Mouse (Mus musculus): ENCODE data around the gene Vamp5.

Vamp5 gene

GRCm38 (mm10) chr6:72389941-72390771, 9.9 kb upstream of the Vamp5 start, which contains the start of gene Vamp8:
Gene Vamp8, minus strand, starts transcription at chr6:72390703.
- DNase-seq (ENCODE audit: low spot score): peak; percentile 82

- DNase-seq (ENCODE audit: low spot score): no peak
Measured at GRCm38 (mm10) chr6:72389471-72389940, 9.2 kb upstream of the Vamp5 start.

GRCm38 (mm10) chr6:72388791-72389329, 8.6 kb upstream of the Vamp5 start:
- no peak for DNase-seq (ENCODE audit: low spot score)

- DNase-seq (ENCODE audit: low spot score): no peak
Measured at GRCm38 (mm10) chr6:72388266-72388665, 8.0 kb upstream of the Vamp5 start.

- DNase-seq (ENCODE audit: low spot score): no peak
Measured at GRCm38 (mm10) chr6:72387816-72388215, 7.5 kb upstream of the Vamp5 start.

GRCm38 (mm10) chr6:72386561-72386960, 6.3 kb upstream of the Vamp5 start:
- no peak for DNase-seq (ENCODE audit: low spot score)

GRCm38 (mm10) chr6:72385258-72385657, 5.0 kb upstream of the Vamp5 start:
- no peak for DNase-seq (ENCODE audit: low spot score)

GRCm38 (mm10) chr6:72383952-72384351, 3.7 kb upstream of the Vamp5 start:
- DNase-seq (ENCODE audit: low spot score): no peak

- DNase-seq (ENCODE audit: low spot score): no peak
Measured at GRCm38 (mm10) chr6:72383142-72383820, 3.0 kb upstream of the Vamp5 start.

- no peak for DNase-seq (ENCODE audit: low spot score)
Measured at GRCm38 (mm10) chr6:72382494-72382893, 2.2 kb upstream of the Vamp5 start.

- no peak for DNase-seq (ENCODE audit: low spot score)
Measured at GRCm38 (mm10) chr6:72379377-72380130, 714 bp downstream of the Vamp5 start.

GRCm38 (mm10) chr6:72378510-72379234, 1.6 kb downstream of the Vamp5 start:
- no peak for DNase-seq (ENCODE audit: low spot score)

- DNase-seq (ENCODE audit: low spot score): no peak
Measured at GRCm38 (mm10) chr6:72374820-72375563, 5.3 kb downstream of the Vamp5 start.

- DNase-seq (ENCODE audit: low spot score): no peak
Measured at GRCm38 (mm10) chr6:72374206-72374605, 6.1 kb downstream of the Vamp5 start.

- DNase-seq (ENCODE audit: low spot score): no peak
Measured at GRCm38 (mm10) chr6:72373184-72373583, 7.1 kb downstream of the Vamp5 start.

GRCm38 (mm10) chr6:72371571-72371970, 8.7 kb downstream of the Vamp5 start:
- no peak for DNase-seq (ENCODE audit: low spot score)

- DNase-seq (ENCODE audit: low spot score): no peak
Measured at GRCm38 (mm10) chr6:72371147-72371546, 9.1 kb downstream of the Vamp5 start.

- DNase-seq (ENCODE audit: low spot score): peak; percentile 55
Measured at GRCm38 (mm10) chr6:72370091-72370490, 10.2 kb downstream of the Vamp5 start.

GRCm38 (mm10) chr6:72369557-72369956, 10.7 kb downstream of the Vamp5 start:
- DNase-seq (ENCODE audit: low spot score): no peak

GRCm38 (mm10) chr6:72367460-72367974, 12.8 kb downstream of the Vamp5 start:
- DNase-seq (ENCODE audit: low spot score): no peak
